Mouse (Mus musculus) midbrain, embryonic 15.5 days (tissue): ENCODE results near the gene Thra. TPM values are rescaled to one million over a fixed set of nuclear protein-coding genes. Genes with fewer than 3 reads are reported as not detected.
A peak's percentile ranks its signal among the peaks of the same experiment; 100 is the strongest.

ENCODE experiments used
- ATAC-seq: fragments of 200-750 bp; cut with Nextera tagmentation; replicated peaks from 2 replicates; pipeline ENCODE4 v1.8.0; 2017; ENCODE audit warnings: moderate TSS enrichment
- H3K27ac ChIP-seq: fragments of 300-500 bp; sonication (generic); 2 replicates; pipeline ENCODE4 v1.5.1; 2015; ENCODE audit warnings: mild to moderate bottlenecking, inconsistent platforms
- H3K27me3 ChIP-seq: fragments of 300-500 bp; sonication (generic); replicated peaks from 2 replicates; pipeline ENCODE4 v1.6.1; 2015; ENCODE audit warnings: inconsistent platforms
- H3K36me3 ChIP-seq: fragments of 300-500 bp; sonication (generic); replicated peaks from 2 replicates; pipeline ENCODE4 v1.6.1; 2015; ENCODE audit warnings: inconsistent platforms
- H3K4me1 ChIP-seq: fragments of 300-500 bp; sonication (generic); 2 replicates; pipeline ENCODE4 v1.6.1; 2015; ENCODE audit warnings: inconsistent platforms
- H3K4me2 ChIP-seq: fragments of 300-500 bp; sonication (generic); 2 replicates; pipeline ENCODE4 v1.6.1; 2015; ENCODE audit warnings: inconsistent platforms, mild to moderate bottlenecking, moderate library complexity
- H3K4me3 ChIP-seq: fragments of 300-500 bp; sonication (generic); 2 replicates; pipeline ENCODE4 v1.5.1; 2015; ENCODE audit warnings: mild to moderate bottlenecking, inconsistent platforms
- H3K9ac ChIP-seq: fragments of 300-500 bp; sonication (generic); 2 replicates; pipeline ENCODE4 v1.6.1; 2015; ENCODE audit warnings: mild to moderate bottlenecking, inconsistent platforms
- H3K9me3 ChIP-seq: fragments of 300-500 bp; sonication (generic); 2 replicates; pipeline ENCODE4 v1.6.1; 2016; ENCODE audit warnings: inconsistent platforms
- WGBS: fragments of 180-500 bp; shearing (Covaris S2); methylation state at CpG from one replicate; pipeline ENCODE4 v1.1.7; 2015; ENCODE audit warnings: mixed read lengths; 5-methylcytosine and 5-hydroxymethylcytosine counted together
- polyA plus RNA-seq: library from polyadenylated mRNA; unstranded; fragments of >200 nt; fragmentation: Nextera tagmentation; extraction: Ambion mirVana; gene quantifications from 2 replicates; pipeline ENCODE4 v1.2.1, GENCODE M21; 2015

Thra gene
- polyA plus RNA-seq, 1 experiment from 2014 or later = 151 TPM

DNA sequence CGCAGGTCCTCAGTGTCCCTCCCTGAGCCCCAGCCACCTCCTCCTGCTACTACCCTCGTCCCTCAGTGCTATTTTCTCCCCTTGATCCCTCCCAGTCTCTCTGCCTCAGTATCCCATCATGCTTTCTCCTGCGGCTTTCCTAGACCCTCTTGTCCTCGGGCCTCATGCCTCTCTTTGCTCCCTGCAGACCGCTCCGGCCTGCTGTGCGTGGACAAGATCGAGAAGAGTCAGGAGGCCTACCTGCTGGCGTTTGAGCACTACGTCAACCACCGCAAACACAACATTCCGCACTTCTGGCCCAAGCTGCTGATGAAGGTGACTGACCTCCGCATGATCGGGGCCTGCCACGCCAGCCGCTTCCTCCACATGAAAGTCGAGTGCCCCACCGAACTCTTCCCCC lies 23.7 kb downstream of the Thra start:
- 87% methylated on average over 18 of the region's 18 CpGs for WGBS
- H3K36me3 ChIP-seq = peaks cover 41% of the 10 kb centered on the region
- no peaks in the 10 kb centered on the region for H3K27me3 ChIP-seq
- no peak for ATAC-seq
- H3K4me2 ChIP-seq = no peak overlapping the region
- no peak overlapping the region for H3K9ac ChIP-seq
- H3K4me1 ChIP-seq = peaks cover 38% of the 10 kb centered on the region
- H3K27ac ChIP-seq = 0 out of 2 replicates have a peak overlapping the region, but pooled peaks have one; percentile 18
- H3K4me3 ChIP-seq = no peak overlapping the region
- H3K9me3 ChIP-seq = no peaks in the 10 kb centered on the region

DNA sequence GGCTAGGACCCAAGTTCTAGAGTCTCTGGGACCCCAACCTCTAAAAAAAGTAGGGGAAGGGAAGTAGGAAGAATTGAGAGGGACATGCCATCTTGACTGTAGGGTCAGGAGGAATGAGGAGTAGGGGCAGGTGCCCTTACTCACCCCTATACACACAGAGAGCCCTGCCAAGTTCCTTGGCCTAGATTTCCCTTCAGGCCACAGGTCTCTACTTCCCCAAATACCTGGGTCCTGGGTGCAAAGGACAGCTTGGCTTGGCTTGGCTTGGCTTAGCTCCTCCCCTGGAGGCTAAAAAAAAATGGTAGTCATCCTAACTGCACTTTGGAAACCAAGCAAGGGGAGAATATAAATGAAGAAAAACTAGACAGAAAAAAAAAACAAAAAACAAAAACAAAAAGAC lies 24.3 kb downstream of the Thra start:
- no peak overlapping the region for H3K9ac ChIP-seq
- no peak overlapping the region for H3K27ac ChIP-seq
- peaks cover 43% of the 10 kb centered on the region for H3K36me3 ChIP-seq

DNA sequence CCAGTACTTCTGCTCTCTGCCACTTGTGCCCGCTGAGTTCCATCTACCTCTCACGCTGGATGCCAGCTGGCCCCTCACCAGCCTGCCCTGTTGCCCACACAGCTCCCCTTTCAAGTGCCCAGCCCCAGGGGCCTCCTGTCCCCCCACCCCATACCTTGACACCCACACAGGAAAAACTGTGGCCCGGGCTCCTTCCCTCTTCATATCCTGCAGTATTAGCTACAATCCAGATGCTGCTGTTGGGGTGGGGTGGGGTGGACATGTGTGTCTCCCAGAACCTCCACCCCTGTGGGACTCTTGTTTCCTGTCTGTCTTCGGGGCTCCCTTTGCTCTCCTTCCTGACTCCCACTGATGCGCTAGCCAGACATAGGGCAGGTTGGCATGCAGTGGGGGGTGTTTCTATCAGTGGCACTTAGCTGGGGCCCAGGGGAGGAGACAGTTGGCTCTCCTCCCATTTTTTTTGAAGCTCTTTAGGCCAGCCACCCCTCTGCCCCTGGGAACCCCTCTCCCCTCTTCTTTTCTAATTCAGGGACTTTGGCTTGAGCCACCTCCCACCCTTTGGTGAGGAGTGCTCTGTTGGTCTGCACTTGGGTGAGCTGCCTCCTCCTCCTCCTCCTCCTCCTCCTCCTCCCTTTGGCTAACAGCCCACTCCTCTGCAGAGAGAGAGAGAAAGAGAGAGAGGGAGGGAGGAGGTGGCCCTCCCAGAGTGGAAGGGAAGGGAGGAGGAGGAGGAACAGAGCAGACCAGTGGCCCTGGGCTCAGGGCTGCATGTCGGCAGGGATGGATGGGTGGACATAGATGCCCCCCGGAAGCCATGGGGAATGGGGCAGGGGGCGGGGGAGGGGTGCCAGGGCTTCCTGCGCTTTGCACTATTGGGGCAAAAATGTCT lies 25.2 kb downstream of the Thra start:
- Histone ChIP-seq H3K27me3 (no peaks in the 10 kb centered on the region), H3K9ac (no peak overlapping the region), H3K9me3 (no peaks in the 10 kb centered on the region), H3K27ac (peak overlapping the region; percentile 67), H3K4me2 (no peak overlapping the region), H3K36me3 (peaks cover 46% of the 10 kb centered on the region), H3K4me3 (no peak overlapping the region), H3K4me1 (peaks cover 38% of the 10 kb centered on the region)
- WGBS = 48% methylated on average over 9 of the region's 9 CpGs
- no peak for ATAC-seq

More for the DNA sequence above, 24.3 kb downstream of the Thra start:
- Histone ChIP-seq H3K27me3 (no peaks in the 10 kb centered on the region), H3K4me2 (no peak overlapping the region), H3K4me3 (no peak overlapping the region), H3K4me1 (peaks cover 38% of the 10 kb centered on the region), H3K9me3 (no peaks in the 10 kb centered on the region)
- ATAC-seq = no peak

DNA sequence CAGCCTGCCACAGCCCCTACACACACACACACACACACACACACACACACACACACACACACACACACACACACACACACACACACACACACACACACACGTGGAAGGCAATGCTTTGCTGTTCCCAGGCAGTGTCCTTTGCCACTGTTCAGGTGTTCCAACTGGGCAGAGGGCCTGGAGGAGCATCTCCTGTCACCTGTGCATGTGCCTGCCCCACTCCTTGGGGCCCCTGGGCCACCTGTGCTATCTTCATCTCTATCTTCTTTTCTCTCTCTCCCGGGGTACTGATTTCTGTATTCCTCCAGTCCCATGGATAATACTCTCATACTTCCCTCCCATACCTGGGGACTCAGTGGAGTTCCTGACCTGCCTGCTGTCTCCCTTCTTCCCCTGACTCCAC lies 25.9 kb downstream of the Thra start:
- Histone ChIP-seq H3K36me3 (peaks cover 44% of the 10 kb centered on the region), H3K27me3 (no peaks in the 10 kb centered on the region), H3K4me1 (peaks cover 38% of the 10 kb centered on the region), H3K9ac (no peak overlapping the region), H3K4me3 (no peak overlapping the region), H3K27ac (no peak overlapping the region), H3K9me3 (no peaks in the 10 kb centered on the region), H3K4me2 (no peak overlapping the region)
- 42% methylated on average over 2 of the region's 2 CpGs for WGBS
- no peak for ATAC-seq

DNA sequence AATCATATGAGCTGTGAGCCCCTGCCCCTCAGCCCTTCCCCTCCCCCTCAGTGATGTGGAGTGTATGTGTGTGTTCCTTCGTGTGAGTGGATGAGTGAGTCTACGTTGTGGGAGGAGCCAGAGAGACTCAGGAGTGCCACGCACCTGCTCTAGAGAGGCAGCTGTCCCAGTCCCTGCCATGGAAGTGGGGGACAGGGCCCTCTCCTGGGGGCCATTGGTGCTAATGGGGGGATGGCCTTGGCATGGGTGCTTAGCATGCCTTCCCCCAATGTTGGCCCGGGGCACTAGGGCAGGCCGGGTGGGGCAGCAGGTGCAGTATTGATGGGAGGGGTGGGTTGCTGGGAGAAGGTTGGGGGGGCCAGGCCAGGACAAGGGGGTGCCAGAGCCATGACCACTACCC lies 26.4 kb downstream of the Thra start:
- 34% methylated on average over 5 of the region's 5 CpGs for WGBS
- Histone ChIP-seq H3K9ac (no peak overlapping the region), H3K4me1 (peaks cover 38% of the 10 kb centered on the region), H3K27ac (peak overlapping the region; percentile 49; the same call in 1 of the 2 replicates), H3K27me3 (no peaks in the 10 kb centered on the region), H3K4me3 (no peak overlapping the region), H3K9me3 (no peaks in the 10 kb centered on the region), H3K36me3 (peaks cover 39% of the 10 kb centered on the region), H3K4me2 (no peak overlapping the region)
- 0 out of 2 replicates have a peak, but pooled peaks have one; percentile 28 for ATAC-seq

DNA sequence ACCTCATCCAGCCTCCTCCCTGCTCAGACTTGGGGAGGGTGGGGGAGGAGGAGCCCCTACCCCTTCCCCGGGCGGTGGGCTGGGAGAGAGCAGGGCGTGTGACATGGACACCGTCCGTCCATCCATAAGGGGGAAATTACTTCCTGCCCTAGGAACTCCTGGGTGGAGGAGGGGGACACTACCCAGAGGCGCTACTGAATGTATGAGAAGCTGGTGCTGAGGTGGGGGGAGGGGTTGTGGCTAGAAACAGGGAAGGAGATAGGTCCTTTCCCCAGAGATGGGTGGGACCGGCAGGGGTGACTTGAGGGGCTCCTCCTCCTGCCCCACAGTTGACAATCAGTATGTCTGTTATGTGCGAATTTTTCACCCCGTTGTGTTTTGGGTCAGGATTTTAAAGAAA lies 26.8 kb downstream of the Thra start:
- Histone ChIP-seq H3K27ac (peak overlapping the region; percentile 49; the same call in 1 of the 2 replicates), H3K27me3 (no peaks in the 10 kb centered on the region), H3K9ac (no peak overlapping the region), H3K4me1 (peaks cover 38% of the 10 kb centered on the region), H3K4me2 (no peak overlapping the region), H3K36me3 (peaks cover 35% of the 10 kb centered on the region), H3K4me3 (no peak overlapping the region), H3K9me3 (no peaks in the 10 kb centered on the region)
- 0 out of 2 replicates have a peak, but pooled peaks have one; percentile 31 for ATAC-seq
- WGBS = 17% methylated on average over 9 of the region's 9 CpGs

DNA sequence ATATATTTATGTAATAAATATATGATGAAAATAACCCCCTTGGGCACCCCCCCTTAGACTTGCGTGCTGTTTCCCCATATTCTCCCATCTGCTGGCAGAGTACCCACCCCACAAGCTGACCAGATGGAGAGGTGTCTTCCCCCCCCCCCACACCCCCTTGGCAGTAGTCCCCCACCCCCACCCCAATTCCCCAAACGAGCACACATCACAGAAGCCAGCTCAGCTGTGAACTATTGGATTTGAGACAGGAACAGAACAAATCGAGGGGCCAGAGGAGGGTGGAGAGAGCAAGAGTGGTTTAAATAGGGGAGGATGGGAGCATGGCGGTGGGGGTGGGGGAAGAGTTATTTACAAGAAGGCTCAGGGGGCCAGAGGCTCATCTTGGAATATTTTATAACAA lies 27.3 kb downstream of the Thra start:
- Histone ChIP-seq H3K36me3 (peaks cover 31% of the 10 kb centered on the region), H3K4me2 (peak overlapping the region; percentile 6; the same call in 1 of the 2 replicates), H3K9ac (no peak overlapping the region), H3K27ac (peak overlapping the region; percentile 49), H3K4me1 (peaks cover 40% of the 10 kb centered on the region), H3K9me3 (no peaks in the 10 kb centered on the region), H3K4me3 (no peak overlapping the region), H3K27me3 (no peaks in the 10 kb centered on the region)
- WGBS = 14% methylated on average over 4 of the region's 4 CpGs
- no peak for ATAC-seq

DNA sequence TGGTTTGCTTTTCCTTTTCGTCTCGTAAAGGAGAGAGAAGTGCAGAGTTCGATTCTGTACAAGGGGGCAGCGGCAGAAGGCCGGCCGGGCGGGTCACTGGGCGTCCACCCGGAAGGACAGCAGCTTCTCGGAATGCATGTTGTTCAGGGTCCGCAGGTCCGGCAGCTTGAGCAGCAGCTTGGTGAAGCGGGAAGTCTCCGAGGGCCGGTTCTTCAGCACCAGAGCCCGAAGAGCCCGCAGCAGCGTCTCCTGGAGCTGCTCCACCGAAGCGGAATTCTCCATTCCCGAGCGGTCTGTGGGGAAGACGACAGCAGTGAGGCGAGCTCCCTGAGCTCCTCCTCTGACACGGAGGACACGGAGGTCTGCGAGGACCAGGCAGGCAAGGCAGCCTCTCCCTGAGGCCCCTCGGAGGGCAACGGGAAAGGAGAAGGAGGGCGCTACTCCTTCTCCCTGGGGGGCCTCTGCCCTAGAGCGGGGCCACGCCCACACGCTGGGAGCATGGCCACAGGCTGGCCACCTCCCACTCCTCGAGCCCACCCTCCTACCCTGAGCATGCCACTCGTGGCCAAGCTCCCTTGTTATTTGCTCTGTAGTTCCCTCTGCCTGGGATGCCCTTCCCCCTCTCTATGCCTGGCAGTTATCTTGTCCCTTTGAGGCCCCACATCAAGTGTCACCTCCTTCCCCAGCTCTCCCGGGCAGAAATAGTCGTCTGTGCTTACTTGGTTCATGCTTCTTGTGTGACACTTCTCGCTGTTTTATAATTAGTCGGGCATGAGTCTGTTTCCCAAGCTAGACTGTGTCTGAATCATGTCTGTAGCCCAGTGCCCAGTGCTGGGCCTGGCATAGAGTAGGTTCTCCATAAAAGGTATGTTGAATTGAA lies 27.9 kb downstream of the Thra start:
- WGBS = 18% methylated on average over 39 of the region's 39 CpGs
- H3K4me1 ChIP-seq = peaks cover 44% of the 10 kb centered on the region
- H3K4me2 ChIP-seq = peak overlapping the region; percentile 6; the same call in 1 of the 2 replicates
- no peaks in the 10 kb centered on the region for H3K27me3 ChIP-seq
- H3K36me3 ChIP-seq = peaks cover 25% of the 10 kb centered on the region
- no peak overlapping the region for H3K9ac ChIP-seq
- no peak for ATAC-seq
- peak overlapping the region; percentile 49 for H3K27ac ChIP-seq
- no peaks in the 10 kb centered on the region for H3K9me3 ChIP-seq
- H3K4me3 ChIP-seq = no peak overlapping the region

DNA sequence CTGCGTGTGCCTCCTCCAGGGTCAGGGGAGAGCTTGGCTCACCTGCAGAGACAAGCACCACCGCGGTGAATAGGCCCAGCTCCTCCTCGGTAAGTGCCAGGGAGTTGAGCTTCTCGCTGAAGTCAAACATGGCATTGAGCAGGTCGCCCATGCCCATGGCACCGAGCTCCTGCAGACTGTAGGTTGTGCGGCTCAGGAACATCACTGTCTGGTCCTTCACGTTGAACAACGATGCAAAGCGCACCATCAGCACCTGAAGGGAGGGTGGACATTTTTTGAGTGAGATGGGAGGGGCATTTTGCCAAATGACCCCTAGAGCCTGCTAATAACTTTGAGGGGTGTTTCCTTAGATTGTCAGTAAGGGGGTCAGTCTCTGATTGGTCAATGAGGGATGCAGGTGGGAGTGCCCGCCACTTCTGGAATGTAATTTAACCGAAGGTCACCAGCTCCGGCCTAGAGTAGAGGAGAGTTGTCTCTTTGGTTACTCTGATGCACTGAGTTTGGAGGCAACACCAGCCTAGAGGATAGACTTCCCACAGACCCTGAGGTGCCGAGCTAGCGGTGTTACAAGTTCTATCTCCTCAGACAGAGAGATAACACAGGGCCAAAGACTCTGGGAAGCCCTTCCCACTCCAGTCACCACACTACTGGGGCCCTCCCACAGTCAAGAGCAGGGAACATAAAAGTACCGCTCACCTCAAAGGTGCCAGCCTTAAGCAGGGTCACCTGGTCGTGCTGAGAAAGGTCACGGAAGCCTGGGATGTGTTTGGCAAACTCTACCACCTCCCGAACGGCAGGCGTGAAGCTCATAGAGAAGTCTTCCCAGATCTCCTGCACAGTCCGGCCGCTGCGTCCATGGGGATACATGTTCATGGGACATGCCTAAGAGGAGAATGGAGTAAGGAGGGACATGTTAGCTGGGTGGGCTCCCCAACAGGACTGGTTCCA lies 28.8 kb downstream of the Thra start:
- no peaks in the 10 kb centered on the region for H3K27me3 ChIP-seq
- H3K4me3 ChIP-seq = no peak overlapping the region
- H3K9ac ChIP-seq = no peak overlapping the region
- H3K27ac ChIP-seq = no peak overlapping the region
- 91% methylated on average over 25 of the region's 25 CpGs for WGBS
- ATAC-seq = no peak
- H3K4me2 ChIP-seq = no peak overlapping the region
- peaks cover 53% of the 10 kb centered on the region for H3K4me1 ChIP-seq
- H3K9me3 ChIP-seq = no peaks in the 10 kb centered on the region
- H3K36me3 ChIP-seq = peaks cover 16% of the 10 kb centered on the region

DNA sequence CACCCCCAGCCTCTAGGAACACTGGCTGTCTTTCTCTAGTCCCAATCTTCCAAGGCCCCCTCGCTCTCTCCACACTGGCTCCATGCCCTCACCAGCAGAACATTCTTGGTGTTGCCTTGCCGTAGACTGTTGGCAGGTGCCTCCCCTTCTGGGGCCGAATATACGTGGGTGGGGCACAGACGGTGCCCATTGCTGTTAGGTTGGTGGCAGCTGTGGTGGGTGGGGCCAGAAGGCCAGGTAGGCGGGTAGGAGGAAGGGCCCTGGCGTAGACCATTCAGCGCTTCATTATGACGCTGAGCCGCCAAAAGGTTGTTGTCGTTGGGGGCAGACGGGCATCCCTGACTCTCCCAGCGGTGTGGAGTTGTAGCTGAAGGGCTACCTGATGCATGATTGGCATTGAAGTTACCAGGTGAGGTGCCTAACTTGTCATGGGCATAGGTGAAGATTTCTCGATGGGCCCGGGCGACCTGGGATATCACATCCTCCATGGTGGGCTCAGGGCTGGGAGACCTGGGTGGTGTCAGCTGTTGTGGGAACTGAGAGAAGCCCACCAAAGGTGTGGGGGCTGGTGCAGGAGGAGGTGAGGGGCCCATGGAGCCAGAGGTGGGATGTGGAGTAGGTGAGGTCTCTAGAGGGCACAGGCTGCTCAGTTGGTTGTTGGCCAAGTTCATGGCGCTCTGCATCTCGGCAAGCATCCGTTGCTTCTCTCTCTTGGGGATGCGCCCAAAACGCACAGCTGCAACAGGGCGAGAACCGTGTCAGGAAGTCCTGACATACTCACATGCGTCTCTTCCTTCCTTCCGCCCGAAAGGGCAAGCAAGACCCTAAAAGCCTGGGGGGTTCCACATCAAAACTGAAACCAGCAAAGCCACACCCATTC lies 29.9 kb downstream of the Thra start:
- Histone ChIP-seq H3K9me3 (no peaks in the 10 kb centered on the region), H3K36me3 (peaks cover 10% of the 10 kb centered on the region; the same call in 1 of the 2 replicates), H3K9ac (no peak overlapping the region), H3K27ac (no peak overlapping the region), H3K4me1 (peaks cover 57% of the 10 kb centered on the region), H3K27me3 (no peaks in the 10 kb centered on the region), H3K4me2 (no peak overlapping the region), H3K4me3 (no peak overlapping the region)
- WGBS = 95% methylated on average over 26 of the region's 26 CpGs
- ATAC-seq = no peak

DNA sequence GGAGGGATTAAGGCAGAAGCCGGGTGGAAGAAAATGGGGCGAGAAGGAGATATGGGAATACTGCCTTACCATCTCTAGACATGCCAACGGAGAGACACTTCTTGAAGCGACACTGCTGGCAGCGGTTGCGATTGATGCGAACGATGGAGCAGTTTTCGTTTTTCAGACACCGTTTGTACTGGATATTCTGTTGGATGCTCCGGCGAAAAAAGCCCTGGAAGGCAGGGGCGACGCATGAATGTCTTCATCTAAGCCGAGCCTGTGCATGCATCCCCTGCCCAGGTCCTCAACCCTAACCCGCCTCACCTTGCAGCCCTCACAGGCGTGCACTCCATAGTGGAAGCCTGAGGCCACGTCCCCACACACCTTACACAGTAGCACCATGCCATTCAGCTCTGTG lies 30.7 kb downstream of the Thra start:
- no peak for ATAC-seq

More for the DNA sequence above, 30.7 kb downstream of the Thra start:
- Histone ChIP-seq H3K27ac (no peak overlapping the region), H3K36me3 (peaks cover 10% of the 10 kb centered on the region; the same call in 1 of the 2 replicates), H3K27me3 (no peaks in the 10 kb centered on the region), H3K4me1 (peaks cover 58% of the 10 kb centered on the region), H3K9me3 (no peaks in the 10 kb centered on the region), H3K4me2 (no peak overlapping the region), H3K9ac (no peak overlapping the region), H3K4me3 (no peak overlapping the region)
- 92% methylated on average over 18 of the region's 18 CpGs for WGBS
